Mouse (Mus musculus): ENCODE data around the gene Capzb. TPM values are rescaled to one million over a fixed set of nuclear protein-coding genes. Genes with fewer than 3 reads are reported as not detected.

Gene Capzb
- polyA plus RNA-seq, 1 experiment from 2014 or later: 244 TPM

DNA sequence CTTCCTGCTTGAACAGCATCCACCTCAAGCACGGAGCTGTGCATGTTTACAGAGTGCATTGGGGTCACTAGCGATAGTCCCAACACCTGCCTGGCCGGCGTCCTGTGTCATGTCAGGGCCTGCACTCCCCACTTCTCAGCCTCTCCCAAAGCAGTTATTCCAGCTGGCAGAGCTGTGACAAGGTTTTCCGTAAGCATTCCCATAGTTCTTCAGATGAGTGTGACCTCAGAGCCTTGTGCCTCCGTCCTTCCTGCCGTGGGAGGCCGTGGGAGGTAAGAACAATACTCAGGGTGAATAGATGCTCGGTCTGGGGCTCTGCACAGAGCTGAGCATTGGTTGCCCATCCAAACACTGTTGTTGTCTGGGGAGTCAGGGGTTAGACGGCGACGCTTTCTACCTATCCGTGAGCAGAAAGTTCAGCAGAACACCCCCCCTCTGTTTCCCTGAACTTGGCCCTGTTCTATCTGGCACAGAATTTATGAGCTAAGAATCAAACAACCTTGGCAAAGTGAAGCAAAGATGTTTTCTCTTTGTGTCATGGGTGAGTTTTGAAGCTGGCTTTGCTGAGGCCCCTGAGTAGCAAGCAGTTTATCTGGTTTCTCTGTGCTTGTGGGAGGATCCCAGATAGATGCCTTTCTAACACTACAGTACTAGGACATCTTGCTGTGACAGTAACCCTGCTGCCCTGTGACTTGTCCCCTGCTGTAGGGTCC, 34.0 kb downstream of the Capzb start:
- no peak overlapping the region for H3K27ac ChIP-seq (ENCODE audit: low read depth, low read length)
- H3K36me3 ChIP-seq (ENCODE audit: control insufficient read depth, insufficient read depth, low read length): no peaks in the 10 kb centered on the region
- no peaks in the 10 kb centered on the region for H3K9me3 ChIP-seq (ENCODE audit: control insufficient read depth, low read length)
- H3K27me3 ChIP-seq (ENCODE audit: control insufficient read depth, insufficient read depth, low read length): no peaks in the 10 kb centered on the region
- H3K9ac ChIP-seq (ENCODE audit: low read length): no peak overlapping the region
- WGBS: 85% methylated on average over 13 of the region's 13 CpGs
- no peak overlapping the region for H3K4me2 ChIP-seq
- no peak for DNase-seq (ENCODE audit: low spot score, missing footprints)
- H3K4me3 ChIP-seq (ENCODE audit: low read depth, low read length): no peak overlapping the region
- H3K4me1 ChIP-seq (ENCODE audit: control insufficient read depth, insufficient read depth, low read length): no peaks in the 10 kb centered on the region
- no peak for ATAC-seq (ENCODE audit: low FRiP score)

DNA sequence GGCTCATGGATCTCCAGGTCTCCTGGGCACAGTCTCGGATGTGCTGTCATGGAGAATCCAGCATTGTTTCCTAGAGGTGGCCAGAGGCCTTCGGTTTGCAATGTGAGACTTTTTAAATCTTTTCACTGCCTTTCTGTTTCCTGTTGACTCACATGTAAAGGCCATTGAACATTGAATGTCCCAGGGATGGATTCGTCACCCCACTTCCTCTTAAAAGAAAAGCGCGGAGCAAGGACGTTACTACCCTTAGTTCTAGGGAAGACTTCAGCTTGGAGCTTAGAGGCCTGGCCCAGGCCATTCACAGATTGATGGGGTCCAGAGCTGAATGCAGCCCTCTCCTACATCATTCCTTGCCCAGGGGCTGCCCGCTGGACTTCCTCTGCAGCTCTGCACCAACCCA, 35.2 kb downstream of the Capzb start:
- DNase-seq (ENCODE audit: low spot score, missing footprints): no peak
- Histone ChIP-seq H3K9me3 (ENCODE audit: control insufficient read depth, low read length) (no peaks in the 10 kb centered on the region), H3K4me3 (ENCODE audit: low read depth, low read length) (no peak overlapping the region), H3K9ac (ENCODE audit: low read length) (no peak overlapping the region), H3K4me2 (no peak overlapping the region), H3K36me3 (ENCODE audit: control insufficient read depth, insufficient read depth, low read length) (no peaks in the 10 kb centered on the region), H3K27ac (ENCODE audit: low read depth, low read length) (no peak overlapping the region), H3K4me1 (ENCODE audit: control insufficient read depth, insufficient read depth, low read length) (peaks cover 10% of the 10 kb centered on the region), H3K27me3 (ENCODE audit: control insufficient read depth, insufficient read depth, low read length) (no peaks in the 10 kb centered on the region)
- no peak for ATAC-seq (ENCODE audit: low FRiP score)
- 89% methylated on average over 7 of the region's 7 CpGs for WGBS

DNA sequence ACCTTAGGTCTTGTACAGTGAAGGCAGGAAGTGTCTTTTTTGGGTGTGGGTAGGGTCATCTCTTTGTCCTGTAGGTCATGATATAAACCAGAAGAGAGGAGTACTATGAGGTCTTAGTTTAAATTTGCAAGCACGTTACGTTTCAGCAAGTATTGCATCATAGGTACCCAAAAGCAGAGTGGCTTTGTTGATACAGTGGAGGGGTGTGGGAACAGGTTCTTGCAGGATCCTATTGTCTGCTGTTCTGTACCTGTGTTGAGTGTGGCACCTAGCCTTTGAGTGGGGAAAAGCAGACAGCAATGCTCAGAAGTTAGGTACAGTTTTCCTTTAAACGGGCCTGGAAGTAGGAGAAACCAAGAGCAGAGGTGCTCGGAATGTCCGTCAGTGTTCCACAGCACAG, 36.6 kb downstream of the Capzb start:
- DNase-seq (ENCODE audit: low spot score, missing footprints) (no peak), ATAC-seq (ENCODE audit: low FRiP score) (no peak)
- no peaks in the 10 kb centered on the region for H3K9me3 ChIP-seq (ENCODE audit: control insufficient read depth, low read length)
- H3K4me1 ChIP-seq (ENCODE audit: control insufficient read depth, insufficient read depth, low read length): peaks cover 10% of the 10 kb centered on the region
- no peaks in the 10 kb centered on the region for H3K27me3 ChIP-seq (ENCODE audit: control insufficient read depth, insufficient read depth, low read length)
- no peaks in the 10 kb centered on the region for H3K36me3 ChIP-seq (ENCODE audit: control insufficient read depth, insufficient read depth, low read length)
- H3K4me3 ChIP-seq (ENCODE audit: low read depth, low read length): no peak overlapping the region
- 90% methylated on average over 5 of the region's 5 CpGs for WGBS
- no peak overlapping the region for H3K4me2 ChIP-seq
- H3K27ac ChIP-seq (ENCODE audit: low read depth, low read length): no peak overlapping the region
- no peak overlapping the region for H3K9ac ChIP-seq (ENCODE audit: low read length)

DNA sequence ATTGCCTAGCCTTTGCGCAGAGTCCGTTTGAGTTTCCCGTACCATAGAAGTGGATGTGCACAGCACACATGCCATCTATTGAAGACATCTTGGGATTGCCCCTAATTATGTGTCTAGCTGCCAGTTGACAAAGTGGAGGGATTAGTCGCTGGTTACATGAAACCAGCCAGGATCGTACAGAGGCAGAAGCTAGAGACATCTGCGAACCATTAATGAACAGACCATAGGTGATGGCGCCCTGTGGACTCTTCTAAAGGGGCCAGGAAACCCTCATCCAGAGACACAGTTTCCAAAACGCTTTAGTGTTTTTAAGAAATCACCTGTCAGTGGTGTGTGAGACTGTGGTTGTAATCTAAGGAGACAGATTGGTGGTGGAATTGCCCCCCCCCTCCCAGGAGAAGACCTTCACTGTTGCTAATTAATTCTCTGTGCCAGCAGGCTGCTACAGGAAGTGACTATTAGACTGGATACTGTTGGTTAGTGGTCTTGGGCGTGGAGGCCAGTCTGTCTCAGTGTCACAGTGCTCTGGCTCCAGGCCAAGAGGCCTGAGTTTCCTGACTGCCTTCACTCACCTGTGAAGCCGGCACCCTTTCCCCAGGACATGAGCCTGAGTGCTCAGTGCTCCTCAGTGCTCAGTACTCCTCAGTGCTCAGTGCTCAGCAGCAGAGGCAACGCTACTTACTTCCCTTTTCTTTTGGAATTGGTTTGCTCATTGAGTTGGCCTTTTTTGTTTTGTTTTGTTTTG, 37.8 kb downstream of the Capzb start:
- WGBS: 73% methylated on average over 11 of the region's 11 CpGs
- Histone ChIP-seq H3K9me3 (ENCODE audit: control insufficient read depth, low read length) (no peaks in the 10 kb centered on the region), H3K4me3 (ENCODE audit: low read depth, low read length) (no peak overlapping the region), H3K27me3 (ENCODE audit: control insufficient read depth, insufficient read depth, low read length) (no peaks in the 10 kb centered on the region), H3K36me3 (ENCODE audit: control insufficient read depth, insufficient read depth, low read length) (no peaks in the 10 kb centered on the region), H3K4me1 (ENCODE audit: control insufficient read depth, insufficient read depth, low read length) (peaks cover 10% of the 10 kb centered on the region), H3K9ac (ENCODE audit: low read length) (no peak overlapping the region), H3K4me2 (no peak overlapping the region), H3K27ac (ENCODE audit: low read depth, low read length) (no peak overlapping the region)
- ATAC-seq (ENCODE audit: low FRiP score): no peak
- no peak for DNase-seq (ENCODE audit: low spot score, missing footprints)

DNA sequence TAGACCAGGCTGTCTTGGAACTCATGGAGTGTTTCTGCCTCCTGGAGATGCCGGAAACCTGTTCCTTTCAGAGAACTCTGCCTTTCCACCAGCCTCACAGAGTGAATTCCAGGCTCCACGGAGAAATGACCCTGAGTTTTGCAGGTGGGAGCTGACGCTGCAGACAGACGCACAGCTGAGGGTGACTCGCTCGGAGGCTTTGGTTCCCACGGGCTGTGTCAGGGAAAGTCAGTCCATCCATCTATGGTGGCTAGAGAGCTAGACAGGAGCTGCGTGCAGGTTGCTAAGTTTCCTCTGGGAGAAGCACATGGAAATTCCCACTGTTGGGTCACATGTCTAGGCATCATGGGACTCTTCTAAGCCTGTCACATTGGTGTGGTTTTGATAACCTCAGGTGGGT, 38.5 kb downstream of the Capzb start:
- no peaks in the 10 kb centered on the region for H3K36me3 ChIP-seq (ENCODE audit: control insufficient read depth, insufficient read depth, low read length)
- peaks cover 10% of the 10 kb centered on the region for H3K4me1 ChIP-seq (ENCODE audit: control insufficient read depth, insufficient read depth, low read length)
- ATAC-seq (ENCODE audit: low FRiP score): no peak
- no peak overlapping the region for H3K4me3 ChIP-seq (ENCODE audit: low read depth, low read length)
- WGBS: 89% methylated on average over 8 of the region's 8 CpGs
- no peak overlapping the region for H3K4me2 ChIP-seq
- no peak for DNase-seq (ENCODE audit: low spot score, missing footprints)
- no peaks in the 10 kb centered on the region for H3K27me3 ChIP-seq (ENCODE audit: control insufficient read depth, insufficient read depth, low read length)
- no peaks in the 10 kb centered on the region for H3K9me3 ChIP-seq (ENCODE audit: control insufficient read depth, low read length)
- no peak overlapping the region for H3K27ac ChIP-seq (ENCODE audit: low read depth, low read length)
- no peak overlapping the region for H3K9ac ChIP-seq (ENCODE audit: low read length)

DNA sequence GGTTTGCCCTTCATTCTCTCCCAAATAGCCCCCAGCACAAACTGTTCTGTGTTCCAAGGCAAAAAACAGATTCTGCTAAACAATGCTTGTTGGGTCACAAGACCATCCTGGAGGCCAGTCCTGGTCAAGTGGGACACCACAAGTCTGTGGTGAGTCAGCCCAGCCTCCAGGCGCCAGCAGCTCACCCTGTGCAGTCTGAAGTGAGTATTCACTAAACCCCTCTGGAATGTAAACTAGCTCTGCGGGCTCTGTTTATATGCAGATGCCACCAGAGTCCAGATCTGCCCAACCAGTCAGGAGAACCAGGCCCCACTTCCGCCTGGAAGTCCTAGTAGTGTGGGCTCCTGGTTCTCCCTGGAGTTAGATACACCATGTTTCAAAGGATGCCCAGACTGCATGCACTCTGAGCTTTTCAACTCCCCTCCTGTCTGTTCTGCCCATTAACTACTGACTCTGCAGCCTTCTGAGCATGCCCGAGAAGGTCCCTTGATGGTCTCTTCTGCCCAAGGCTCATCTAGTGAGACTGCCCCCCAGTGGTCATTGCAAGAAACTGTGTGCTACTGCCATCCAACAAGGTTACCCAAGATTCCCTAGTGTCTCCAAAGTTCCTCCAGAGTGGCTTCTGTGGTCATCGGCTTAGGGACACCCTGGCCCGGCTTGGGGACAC, 39.9 kb downstream of the Capzb start:
- no peaks in the 10 kb centered on the region for H3K9me3 ChIP-seq (ENCODE audit: control insufficient read depth, low read length)
- no peak overlapping the region for H3K4me3 ChIP-seq (ENCODE audit: low read depth, low read length)
- no peak overlapping the region for H3K4me2 ChIP-seq
- peaks cover 10% of the 10 kb centered on the region for H3K4me1 ChIP-seq (ENCODE audit: control insufficient read depth, insufficient read depth, low read length)
- H3K27ac ChIP-seq (ENCODE audit: low read depth, low read length): no peak overlapping the region
- ATAC-seq (ENCODE audit: low FRiP score) (no peak), DNase-seq (ENCODE audit: low spot score, missing footprints) (no peak)
- WGBS: 39% methylated on average over 6 of the region's 6 CpGs
- H3K9ac ChIP-seq (ENCODE audit: low read length): no peak overlapping the region
- no peaks in the 10 kb centered on the region for H3K36me3 ChIP-seq (ENCODE audit: control insufficient read depth, insufficient read depth, low read length)
- no peaks in the 10 kb centered on the region for H3K27me3 ChIP-seq (ENCODE audit: control insufficient read depth, insufficient read depth, low read length)

DNA sequence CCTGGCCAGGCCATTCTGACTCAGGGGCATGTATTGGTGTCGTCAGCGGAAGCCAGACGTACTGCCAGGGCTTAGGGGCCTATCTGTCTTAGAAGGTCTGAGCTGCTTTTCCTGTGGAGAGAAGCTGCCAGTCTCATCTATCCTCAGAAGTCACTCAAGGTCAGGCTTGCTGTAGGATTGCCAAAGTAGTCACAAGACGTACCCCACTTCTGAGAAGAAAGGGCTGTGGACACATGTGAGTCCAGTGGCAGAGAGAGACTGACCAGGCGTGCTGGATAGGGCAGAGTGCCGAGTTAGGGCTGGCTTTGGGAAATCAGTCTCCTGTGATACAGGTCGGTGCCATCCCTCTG, 40.4 kb downstream of the Capzb start:
- Histone ChIP-seq H3K4me1 (ENCODE audit: control insufficient read depth, insufficient read depth, low read length) (peaks cover 10% of the 10 kb centered on the region), H3K9ac (ENCODE audit: low read length) (no peak overlapping the region), H3K4me3 (ENCODE audit: low read depth, low read length) (no peak overlapping the region), H3K36me3 (ENCODE audit: control insufficient read depth, insufficient read depth, low read length) (no peaks in the 10 kb centered on the region), H3K4me2 (no peak overlapping the region), H3K27me3 (ENCODE audit: control insufficient read depth, insufficient read depth, low read length) (no peaks in the 10 kb centered on the region), H3K27ac (ENCODE audit: low read depth, low read length) (no peak overlapping the region), H3K9me3 (ENCODE audit: control insufficient read depth, low read length) (no peaks in the 10 kb centered on the region)
- no peak for DNase-seq (ENCODE audit: low spot score, missing footprints)
- ATAC-seq (ENCODE audit: low FRiP score): no peak
- WGBS: 88% methylated on average over 7 of the region's 7 CpGs

DNA sequence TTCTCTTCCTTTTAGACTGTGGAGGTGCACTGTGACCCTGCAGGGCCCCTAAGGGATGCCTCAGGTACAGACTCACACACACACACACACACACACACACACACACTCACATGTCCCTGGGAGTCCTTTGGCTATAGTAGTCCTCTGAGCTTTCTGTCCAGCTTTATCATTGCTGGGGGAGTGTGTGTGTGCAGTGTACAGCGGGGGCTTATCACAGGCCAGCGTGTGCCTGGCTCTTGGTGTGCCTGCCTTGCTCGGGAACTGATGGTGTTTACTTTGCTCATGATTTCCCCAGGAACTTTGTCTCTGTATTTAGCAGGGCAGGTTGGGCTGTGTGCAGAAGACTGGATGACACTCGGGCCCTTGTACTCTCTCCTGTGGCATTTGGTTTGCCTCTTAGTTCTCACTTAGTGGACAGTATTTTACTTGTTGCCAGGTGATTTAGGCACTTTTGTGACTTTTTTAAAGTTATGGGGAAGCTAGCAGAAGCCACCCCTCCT, 41.1 kb downstream of the Capzb start:
- Histone ChIP-seq H3K9ac (ENCODE audit: low read length) (no peak overlapping the region), H3K4me1 (ENCODE audit: control insufficient read depth, insufficient read depth, low read length) (peaks cover 10% of the 10 kb centered on the region), H3K9me3 (ENCODE audit: control insufficient read depth, low read length) (no peaks in the 10 kb centered on the region), H3K36me3 (ENCODE audit: control insufficient read depth, insufficient read depth, low read length) (no peaks in the 10 kb centered on the region; the same call in 1 of the 2 replicates), H3K27ac (ENCODE audit: low read depth, low read length) (no peak overlapping the region), H3K4me2 (no peak overlapping the region), H3K4me3 (ENCODE audit: low read depth, low read length) (no peak overlapping the region), H3K27me3 (ENCODE audit: control insufficient read depth, insufficient read depth, low read length) (no peaks in the 10 kb centered on the region)
- ATAC-seq (ENCODE audit: low FRiP score) (no peak), DNase-seq (ENCODE audit: low spot score, missing footprints) (no peak)
- 80% methylated on average over 4 of the region's 4 CpGs for WGBS

DNA sequence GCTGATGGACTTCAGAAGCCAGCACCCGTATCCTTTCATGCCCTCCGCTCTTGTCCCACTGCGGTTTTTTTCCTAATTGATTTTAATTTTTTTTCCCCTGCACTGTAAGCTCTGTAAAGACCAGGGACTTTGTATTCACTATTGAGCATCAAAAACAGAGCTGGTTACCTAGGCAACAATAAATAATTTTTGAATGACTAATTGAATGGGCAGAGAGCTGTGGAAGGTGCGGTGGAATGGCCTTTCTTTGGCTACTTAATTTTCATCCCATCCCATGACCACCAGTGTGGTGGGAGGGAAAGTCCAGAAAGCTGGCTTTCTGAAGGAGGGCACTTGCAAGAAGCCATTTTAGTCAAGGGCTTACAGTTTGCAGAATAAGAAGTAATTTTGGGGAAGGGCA, 41.6 kb downstream of the Capzb start:
- H3K4me1 ChIP-seq (ENCODE audit: control insufficient read depth, insufficient read depth, low read length): peaks cover 10% of the 10 kb centered on the region
- no peak for ATAC-seq (ENCODE audit: low FRiP score)
- WGBS: 94% methylated on average over 4 of the region's 4 CpGs

More for the DNA sequence above, 41.6 kb downstream of the Capzb start:
- DNase-seq (ENCODE audit: low spot score, missing footprints): no peak
- Histone ChIP-seq H3K27ac (ENCODE audit: low read depth, low read length) (no peak overlapping the region), H3K4me2 (no peak overlapping the region), H3K27me3 (ENCODE audit: control insufficient read depth, insufficient read depth, low read length) (no peaks in the 10 kb centered on the region), H3K4me3 (ENCODE audit: low read depth, low read length) (no peak overlapping the region), H3K9ac (ENCODE audit: low read length) (no peak overlapping the region), H3K36me3 (ENCODE audit: control insufficient read depth, insufficient read depth, low read length) (no peaks in the 10 kb centered on the region; the same call in 1 of the 2 replicates), H3K9me3 (ENCODE audit: control insufficient read depth, low read length) (no peaks in the 10 kb centered on the region)
